Comparison of ENCODE assay signal across 7 mouse cellular contexts in genomic region chr7:27334405-27334911, GRCm38 (mm10). TPM values are rescaled to one million over a fixed set of nuclear protein-coding genes. Genes with fewer than 3 reads are reported as not detected.
DNase-seq lines count a peak whose midpoint lies in the region; ATAC-seq and TF ChIP-seq lines count a peak whose summit lies in the region.

No protein-coding gene starts in this region.

- H3K9ac ChIP-seq in ES-Bruce4 (ENCODE audit: low read depth, poor library complexity, severe bottlenecking): peak overlapping the region; percentile 91
- peak overlapping the region; percentile 51 for H3K9ac ChIP-seq in heart, adult 2 months (ENCODE audit: low read depth, low read length)
- H3K9ac ChIP-seq in kidney, embryonic 16.5 days (replicated peaks; ENCODE audit: low read length): no peak overlapping the region
- H3K9ac ChIP-seq in midbrain, embryonic 13.5 days (replicated peaks): peak overlapping the region; percentile 2; the same call in 1 of the 2 replicates

- no peak for TF ChIP-seq POLR2A in ES-Bruce4 (IDR thresholded peaks at IDR 0.05; ENCODE audit: insufficient read depth, low read length)
- peak; percentile 54 for TF ChIP-seq POLR2A in heart, adult 2 months (IDR thresholded peaks at IDR 0.05; ENCODE audit: insufficient read depth, low read depth, low read length)

- no peak for ATAC-seq in kidney, embryonic 16.5 days (ENCODE audit: low FRiP score, low TSS enrichment)
- no peak for ATAC-seq in midbrain, embryonic 13.5 days
- ATAC-seq in monocyte, adult 5-6 weeks (replicated peaks; ENCODE audit: insufficient number of reproducible peaks, low FRiP score, low TSS enrichment, poor library complexity, severe bottlenecking): no peak

- H3K4me3 ChIP-seq in ES-Bruce4 (ENCODE audit: low read depth, low read length): peak overlapping the region; percentile 56
- peak overlapping the region; percentile 43 for H3K4me3 ChIP-seq in heart, adult 2 months
- H3K4me3 ChIP-seq in kidney, embryonic 16.5 days (ENCODE audit: low read length): peak overlapping the region; percentile 66
- 0 out of 2 replicates have a peak overlapping the region, but pooled peaks have one; percentile 0 for H3K4me3 ChIP-seq in midbrain, embryonic 13.5 days (replicated peaks)

- under 1% methylated on average over 31 of the region's 32 CpGs for WGBS in heart, adult 2 months
- WGBS in kidney, embryonic 16.5 days: 4% methylated on average over 32 of the region's 32 CpGs
- 2% methylated on average over 32 of the region's 32 CpGs for WGBS in midbrain, embryonic 13.5 days

- no peak for TF ChIP-seq CTCF in ES-Bruce4 (IDR thresholded peaks at IDR 0.05; ENCODE audit: low read depth, low read length)
- peak; percentile 67 for TF ChIP-seq CTCF in heart, adult 2 months (IDR thresholded peaks at IDR 0.05)

- peaks cover 2% of the 10 kb centered on the region for H3K4me1 ChIP-seq in ES-Bruce4 (ENCODE audit: control insufficient read depth, insufficient read depth, low read length)
- peaks cover 9% of the 10 kb centered on the region for H3K4me1 ChIP-seq in heart, adult 2 months (ENCODE audit: control insufficient read depth, insufficient read depth, low read length)
- peaks cover 76% of the 10 kb centered on the region for H3K4me1 ChIP-seq in kidney, embryonic 16.5 days (ENCODE audit: insufficient read depth, low read length)
- H3K4me1 ChIP-seq in midbrain, embryonic 13.5 days (replicated peaks): peaks cover 64% of the 10 kb centered on the region

- no peak for TF ChIP-seq EP300 in ES-Bruce4 (IDR thresholded peaks at IDR 0.05; ENCODE audit: insufficient read depth, low read depth, low read length)
- TF ChIP-seq EP300 in heart, adult 2 months (IDR thresholded peaks at IDR 0.05; ENCODE audit: insufficient read depth, low read depth, low read length): peak; percentile 45; the same call in 1 of the 2 replicates

- H3K9me3 ChIP-seq in ES-Bruce4 (replicated peaks; ENCODE audit: control insufficient read depth, insufficient read depth, low read length, poor library complexity, severe bottlenecking): no peaks in the 10 kb centered on the region
- no peaks in the 10 kb centered on the region for H3K9me3 ChIP-seq in kidney, embryonic 16.5 days (ENCODE audit: low read length)
- H3K9me3 ChIP-seq in midbrain, embryonic 13.5 days: no peaks in the 10 kb centered on the region

- intact Hi-C loops in heart, adult 2 months (cut with DNase I): loop anchor here (5.0 kb wide), 3 partner anchors 42 to 258 kb away; partner anchors contain the start of gene Akt2

- no peaks in the 10 kb centered on the region for H3K36me3 ChIP-seq in ES-Bruce4 (ENCODE audit: control insufficient read depth, insufficient read depth, low read length, poor library complexity, severe bottlenecking)
- no peaks in the 10 kb centered on the region for H3K36me3 ChIP-seq in heart, adult 2 months (ENCODE audit: control insufficient read depth, insufficient read depth, low read length)
- H3K36me3 ChIP-seq in kidney, embryonic 16.5 days (ENCODE audit: insufficient read depth, low read length): no peaks in the 10 kb centered on the region
- H3K36me3 ChIP-seq in midbrain, embryonic 13.5 days: no peaks in the 10 kb centered on the region

- peak overlapping the region; percentile 89 for H3K4me2 ChIP-seq in kidney, embryonic 16.5 days (replicated peaks; ENCODE audit: low read depth, low read length)
- H3K4me2 ChIP-seq in midbrain, embryonic 13.5 days (replicated peaks): peak overlapping the region; percentile 77

- no peaks in the 10 kb centered on the region for H3K79me2 ChIP-seq in heart, adult 2 months (replicated peaks; ENCODE audit: control insufficient read depth, insufficient read depth, low read length)

- DNase-seq in B cell, adult 2 months: peak; percentile 56 to 57
- DNase-seq in heart, adult 2 months: peak; percentile 84 to 88
- no peak for DNase-seq in layer of hippocampus, adult 8-10 months (ENCODE audit: low spot score in 2 of 2)

- peak overlapping the region; percentile 28 for H3K27ac ChIP-seq in ES-Bruce4 (ENCODE audit: insufficient read depth, low read length)
- peak overlapping the region; percentile 96 for H3K27ac ChIP-seq in heart, adult 2 months
- H3K27ac ChIP-seq in kidney, embryonic 16.5 days (ENCODE audit: low read length): no peak overlapping the region
- H3K27ac ChIP-seq in midbrain, embryonic 13.5 days: no peak overlapping the region

- no peaks in the 10 kb centered on the region for H3K27me3 ChIP-seq in ES-Bruce4 (ENCODE audit: control insufficient read depth, insufficient read depth, low read length, poor library complexity, severe bottlenecking)
- H3K27me3 ChIP-seq in heart, adult 2 months (ENCODE audit: control insufficient read depth, insufficient read depth, low read length): peaks cover 12% of the 10 kb centered on the region; the same call in 1 of the 2 replicates
- peaks cover 73% of the 10 kb centered on the region for H3K27me3 ChIP-seq in kidney, embryonic 16.5 days (ENCODE audit: insufficient read depth, low read length)
- H3K27me3 ChIP-seq in midbrain, embryonic 13.5 days: peaks cover 86% of the 10 kb centered on the region

RNA-seq across cellular contexts. Expression of gene Ltbp4, which starts 3.0 kb away (rescaled TPM):
- 66.8 and 72.5 TPM in 2 replicates for polyA plus RNA-seq in ES-Bruce4 (2011; ENCODE audit: insufficient read depth, insufficient read length, low read depth, missing spikeins)
- total RNA-seq in heart, adult 2 months (2021): 100 to 1,000 TPM; 187 to 221 TPM
- polyA plus RNA-seq in heart, adult 2 months (2012; rRNA removed): 349 and 374 TPM in 2 replicates
- 45.9 and 55.8 TPM in 2 replicates for polyA plus RNA-seq in kidney, embryonic 16.5 days (2015; fragmentation: Nextera tagmentation; extraction: Ambion mirVana)
- 8.0 and 9.1 TPM in 2 replicates for polyA plus RNA-seq in midbrain, embryonic 13.5 days (2015; fragmentation: Nextera tagmentation; extraction: Ambion mirVana)
- 10 to 100 TPM; 48.5 to 59.4 (median 57.9) TPM for total RNA-seq in layer of hippocampus, adult 8-10 months (2022)
- 0.68 TPM in 1 of 3 replicates, not detected in the others for total RNA-seq in monocyte, adult 5-6 weeks (2017)

RNA-seq across cellular contexts. Expression of gene Shkbp1, which starts 21.4 kb away (rescaled TPM):
- 43.6 and 44.5 TPM in 2 replicates for polyA plus RNA-seq in ES-Bruce4 (2011; ENCODE audit: insufficient read depth, insufficient read length, low read depth, missing spikeins)
- total RNA-seq in heart, adult 2 months (2021): 1 to 10 TPM; 4.6 to 7.1 TPM
- polyA plus RNA-seq in heart, adult 2 months (2012; rRNA removed): 17.3 and 20.2 TPM in 2 replicates
- 51.4 and 56.9 TPM in 2 replicates for polyA plus RNA-seq in kidney, embryonic 16.5 days (2015; fragmentation: Nextera tagmentation; extraction: Ambion mirVana)
- 67.2 and 84.3 TPM in 2 replicates for polyA plus RNA-seq in midbrain, embryonic 13.5 days (2015; fragmentation: Nextera tagmentation; extraction: Ambion mirVana)
- 10 to 100 TPM; 29.6 to 49.1 (median 34.1) TPM for total RNA-seq in layer of hippocampus, adult 8-10 months (2022)
- total RNA-seq in monocyte, adult 5-6 weeks (2017): 33.3 to 47.0 TPM (median 39.9 TPM) in 3 replicates

RNA-seq across cellular contexts. Expression of gene Gm20479, which starts 22.8 kb away (rescaled TPM):
- polyA plus RNA-seq in ES-Bruce4 (2011; ENCODE audit: insufficient read depth, insufficient read length, low read depth, missing spikeins): 15.8 and 17.1 TPM in 2 replicates
- under 1 TPM in 1 of 2 experiments, not detected in 1; 0.52 TPM for total RNA-seq in heart, adult 2 months (2021)
- not detected in 2 replicates for polyA plus RNA-seq in heart, adult 2 months (2012; rRNA removed)
- polyA plus RNA-seq in kidney, embryonic 16.5 days (2015; fragmentation: Nextera tagmentation; extraction: Ambion mirVana): 0.64 and 0.80 TPM in 2 replicates
- 0.53 TPM in 1 of 2 replicates, not detected in the other for polyA plus RNA-seq in midbrain, embryonic 13.5 days (2015; fragmentation: Nextera tagmentation; extraction: Ambion mirVana)
- not detected for total RNA-seq in layer of hippocampus, adult 8-10 months (2022)
- not detected in 3 replicates for total RNA-seq in monocyte, adult 5-6 weeks (2017)

Comparison
In these comparisons a context has a peak if more than half of its experiments do, and no peak if none do; other contexts are left out.
1. DNase-seq: peak in B cell, adult 2 months (2 of 2) and heart, adult 2 months (2 of 2); none in layer of hippocampus, adult 8-10 months (0 of 2).
2. H3K27ac ChIP-seq: peak in ES-Bruce4 (single experiment) and heart, adult 2 months (single experiment); none in kidney, embryonic 16.5 days (single experiment) and midbrain, embryonic 13.5 days (single experiment).
3. H3K4me3 ChIP-seq: peak in every context shown above with its lines; median percentile 66 in kidney, embryonic 16.5 days; 56 in ES-Bruce4; 43 in heart, adult 2 months; 0 in midbrain, embryonic 13.5 days.